ENCODE assay signal across 8 mouse cellular contexts in genomic region chr9:103111621-103112470, GRCm38 (mm10). TPM values are rescaled to one million over a fixed set of nuclear protein-coding genes. Genes with fewer than 3 reads are reported as not detected.
A peak's percentile ranks its signal among the peaks of the same experiment; 100 is the strongest.
DNase-seq lines count a peak whose midpoint lies in the region; ATAC-seq and TF ChIP-seq lines count a peak whose summit lies in the region.

Gene Rab6b (plus strand): TSS chr9:103111787.

- H3K9ac ChIP-seq in forebrain, embryonic 11.5 days (ENCODE audit: low read length): peak within 1 kb of the TSS; percentile 75

- peak within 1 kb of the TSS; percentile 74 for H3K4me3 ChIP-seq in forebrain, embryonic 11.5 days (ENCODE audit: low read depth, low read length)
- H3K4me3 ChIP-seq in left cerebral cortex, adult 2 months: peak within 1 kb of the TSS; percentile 81
- peak within 1 kb of the TSS; percentile 26; the same call in 1 of the 2 replicates for H3K4me3 ChIP-seq in macrophage (ENCODE audit: inconsistent target)

- WGBS in forebrain, embryonic 11.5 days: under 1% methylated on average over 72 of the region's 81 CpGs
- WGBS in macrophage (ENCODE audit: missing documents): under 1% methylated on average over 68 of the region's 81 CpGs

- no peaks in the 10 kb centered on the region for H3K9me3 ChIP-seq in forebrain, embryonic 11.5 days (ENCODE audit: control insufficient read depth, low read length)

- H3K4me2 ChIP-seq in forebrain, embryonic 11.5 days (ENCODE audit: low read depth, low read length, severe bottlenecking): peak within 1 kb of the TSS; percentile 82

- H3K27ac ChIP-seq in forebrain, embryonic 11.5 days (ENCODE audit: low read depth, low read length): peak within 1 kb of the TSS; percentile 68
- H3K27ac ChIP-seq in left cerebral cortex, adult 2 months: peak within 1 kb of the TSS; percentile 95
- H3K27ac ChIP-seq in macrophage: no peak within 1 kb of the TSS

- peaks cover 6% of the 10 kb centered on the region for H3K27me3 ChIP-seq in forebrain, embryonic 11.5 days (ENCODE audit: control insufficient read depth, insufficient read depth, low read length)

- ATAC-seq in forebrain, embryonic 11.5 days (replicated peaks; ENCODE audit: low FRiP score): peak; percentile 76
- ATAC-seq in hematopoietic stem cell, adult 5-6 weeks (replicated peaks in 1 of 2; ENCODE audit: insufficient read depth in 1 of 2, low FRiP score in 2 of 2, low TSS enrichment in 1 of 2, low read depth in 1 of 2, poor library complexity in 2 of 2, severe bottlenecking in 2 of 2): peak; percentile 24 to 44

- DNase-seq in MN1 (ENCODE audit: low spot score): peak; percentile 21
- DNase-seq in brain, adult 2 months (ENCODE audit: low read depth, low spot score): peak; percentile 93
- peak; percentile 84 for DNase-seq in forebrain, embryonic 11.5 days (ENCODE audit: low spot score)
- DNase-seq in left cerebral cortex, adult 2 months (ENCODE audit: extremely low spot score in 1 of 2, low spot score in 2 of 2): peak; percentile 81 to 86
- DNase-seq in right cerebral cortex, postnatal 36 days (ENCODE audit: low spot score in 2 of 2): peak; percentile 70 to 71
- no peak for DNase-seq in spleen, adult 12 weeks (ENCODE audit: low spot score)

- H3K4me1 ChIP-seq in forebrain, embryonic 11.5 days (replicated peaks; ENCODE audit: control insufficient read depth, insufficient read depth, low read length): peaks cover 11% of the 10 kb centered on the region

- no peaks in the 10 kb centered on the region for H3K36me3 ChIP-seq in forebrain, embryonic 11.5 days (ENCODE audit: control insufficient read depth, insufficient read depth, low read length)
- H3K36me3 ChIP-seq in macrophage (ENCODE audit: inconsistent target): no peaks in the 10 kb centered on the region

- H3K79me2 ChIP-seq in macrophage (ENCODE audit: inconsistent target): no peaks in the 10 kb centered on the region

- intact Hi-C loops in left cerebral cortex, adult 2 months (cut with DNase I): loop anchor here (1.0 to 5.0 kb wide), 3 partner anchors 19 to 35 kb away; no protein-coding TSS in a partner anchor

- TF ChIP-seq CTCF in left cerebral cortex, adult 2 months (IDR thresholded peaks at IDR 0.05): no peak

RNA-seq across cellular contexts. Expression of gene Rab6b, which starts in this region (rescaled TPM):
- polyA plus RNA-seq in forebrain, embryonic 11.5 days (2014; fragmentation: Nextera tagmentation; extraction: Ambion mirVana): 12.5 and 13.6 TPM in 2 replicates
- total RNA-seq in hematopoietic stem cell, adult 5-6 weeks (2017): 3.5 and 5.2 TPM in 2 replicates
- 100 to 1,000 TPM; 605 to 610 TPM for total RNA-seq in left cerebral cortex, adult 2 months (2021)
- 1 to 10 TPM in 14 of 26 experiments, under 1 TPM in 9, not detected in 3; 0.22 to 4.2 (median 1.1) TPM for total RNA-seq in macrophage (2018; cell fraction: chromatin; rRNA removed)
- total RNA-seq in macrophage (2018; cell fraction: cytosol; rRNA removed): 1 to 10 TPM in 14 of 26 experiments, under 1 TPM in 12; 0.46 to 3.4 (median 1.5) TPM
- total RNA-seq in macrophage (2018; cell fraction: nucleus; rRNA removed): 1 to 10 TPM in 14 of 26 experiments, under 1 TPM in 12; 0.18 to 5.2 (median 1.1) TPM
- 1.6 to 3.2 TPM (median 1.8 TPM) in 3 replicates for polyA plus RNA-seq in macrophage (2018)

Comparison
In these comparisons a context has a peak if more than half of its experiments do, and no peak if none do; other contexts are left out.
1. RNA of gene Rab6b (total RNA-seq): 605 to 610 TPM in left cerebral cortex, adult 2 months; 3.5 to 5.2 TPM in hematopoietic stem cell, adult 5-6 weeks; every median in the first group is over 10 times any median in the second.
2. H3K4me3 ChIP-seq: peak in every context shown above with its lines; median percentile 81 in left cerebral cortex, adult 2 months; 74 in forebrain, embryonic 11.5 days; 26 in macrophage.